Mouse (Mus musculus): Measurements from ENCODE around the gene Pde8b. TPM values are rescaled to one million over a fixed set of nuclear protein-coding genes. Genes with fewer than 3 reads are reported as not detected.

The Pde8b gene
- total and polyA plus RNA-seq, 2 experiments from 2014 or later, result 8.1 to 26.4 TPM

DNA sequence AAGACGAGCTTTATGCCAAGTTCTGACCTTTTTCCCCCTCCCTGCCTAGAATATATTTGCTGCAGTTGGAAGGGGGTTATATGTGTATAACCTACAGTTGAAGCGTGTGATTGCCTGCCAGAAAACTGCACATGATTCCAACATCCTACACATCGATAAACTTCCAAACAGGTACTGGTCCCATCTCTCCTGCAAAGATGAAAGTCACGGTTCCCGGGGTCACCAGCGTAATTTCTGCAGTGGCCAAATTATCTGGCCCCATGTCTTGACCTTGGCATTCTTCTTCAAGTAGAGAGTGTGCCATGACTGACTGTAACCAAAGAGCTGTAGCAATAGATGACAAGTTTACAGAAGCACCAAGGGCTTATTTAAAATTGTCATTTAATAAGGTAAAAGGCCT is 232.9 kb downstream of the Pde8b start:
- Histone ChIP-seq H3K27me3 (ENCODE audit: insufficient read depth, low read length) (no peaks in the 10 kb centered on the region), H3K4me2 (ENCODE audit: low read depth, low read length) (no peak overlapping the region), H3K27ac (no peak overlapping the region), H3K36me3 (ENCODE audit: insufficient read depth, low read length) (no peaks in the 10 kb centered on the region), H3K9ac (replicated peaks; ENCODE audit: low read length) (no peak overlapping the region), H3K9me3 (ENCODE audit: low read length) (no peaks in the 10 kb centered on the region), H3K4me1 (ENCODE audit: insufficient read depth, low read length) (no peaks in the 10 kb centered on the region), H3K4me3 (ENCODE audit: low read length) (no peak overlapping the region)
- ATAC-seq, result no peak
- no peak for DNase-seq (ENCODE audit: low spot score)
- TF ChIP-seq CTCF (IDR thresholded peaks at IDR 0.05; ENCODE audit: low read depth), result no peak
- WGBS, result 82% methylated on average over 6 of the region's 6 CpGs

DNA sequence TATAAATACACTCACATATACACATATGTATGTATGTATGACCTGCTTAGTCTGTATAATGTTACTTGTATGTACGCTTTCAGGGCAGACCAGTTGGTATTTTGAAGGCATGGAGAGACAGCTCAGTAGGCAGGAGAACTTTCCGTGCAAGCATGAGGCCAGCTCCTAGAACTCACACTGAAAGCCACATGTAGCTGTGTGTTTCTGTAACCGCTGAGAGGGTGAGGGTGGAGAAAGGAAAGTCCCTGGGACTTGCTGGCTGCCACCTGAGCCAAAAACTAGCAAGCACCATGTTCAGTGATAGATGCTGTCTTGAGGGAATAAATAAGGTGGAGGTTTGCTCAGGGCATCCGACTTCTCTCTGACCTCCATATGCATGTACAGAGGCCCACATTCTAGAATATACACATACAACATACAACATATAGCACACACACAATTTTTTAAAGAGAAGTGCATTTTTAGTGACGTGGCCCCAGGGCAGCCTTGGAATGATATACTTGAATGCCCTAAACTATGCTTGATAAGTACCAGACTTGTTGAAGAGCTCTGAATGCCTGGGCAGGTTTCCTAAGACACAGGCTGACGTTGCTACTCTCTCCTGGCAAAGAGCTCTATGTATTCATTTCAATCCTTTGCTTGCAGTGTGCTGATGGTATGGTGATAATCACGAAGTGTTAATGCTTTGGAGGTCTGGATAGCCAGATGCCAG is 238.4 kb downstream of the Pde8b start:
- 90% methylated on average over 7 of the region's 7 CpGs for WGBS
- H3K27me3 ChIP-seq (ENCODE audit: insufficient read depth, low read length), result no peaks in the 10 kb centered on the region

DNA sequence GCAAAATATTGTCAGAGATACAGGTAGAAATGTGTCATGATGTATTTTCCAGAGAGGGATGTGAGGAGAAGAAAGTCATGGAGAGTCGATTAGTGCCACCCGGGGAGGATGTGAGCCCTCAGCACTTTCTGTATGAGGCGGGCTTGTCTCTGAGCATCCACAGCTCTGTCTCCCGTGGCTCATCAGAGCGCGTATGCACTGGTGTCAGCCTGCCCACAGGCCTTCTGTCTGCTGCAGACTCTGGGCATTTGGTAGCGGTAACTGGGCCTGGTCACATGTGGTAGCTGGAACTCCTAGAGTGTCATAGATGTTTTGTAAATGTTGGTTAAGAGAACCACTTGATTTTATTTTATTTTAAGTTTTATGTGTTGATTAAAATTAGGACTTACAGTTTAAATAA is 240.9 kb downstream of the Pde8b start:
- Histone ChIP-seq H3K4me3 (ENCODE audit: low read length) (no peak overlapping the region), H3K36me3 (ENCODE audit: insufficient read depth, low read length) (no peaks in the 10 kb centered on the region), H3K4me1 (ENCODE audit: insufficient read depth, low read length) (no peaks in the 10 kb centered on the region), H3K9me3 (ENCODE audit: low read length) (no peaks in the 10 kb centered on the region), H3K4me2 (ENCODE audit: low read depth, low read length) (no peak overlapping the region), H3K27ac (no peak overlapping the region), H3K9ac (replicated peaks; ENCODE audit: low read length) (no peak overlapping the region), H3K27me3 (ENCODE audit: insufficient read depth, low read length) (no peaks in the 10 kb centered on the region)
- no peak for DNase-seq (ENCODE audit: low spot score)
- ATAC-seq, result no peak
- WGBS, result 88% methylated on average over 7 of the region's 7 CpGs
- TF ChIP-seq CTCF (IDR thresholded peaks at IDR 0.05; ENCODE audit: low read depth), result no peak

More for the DNA sequence above, 238.4 kb downstream of the Pde8b start:
- no peak overlapping the region for H3K27ac ChIP-seq
- TF ChIP-seq CTCF (IDR thresholded peaks at IDR 0.05; ENCODE audit: low read depth), result no peak
- no peak for ATAC-seq
- no peaks in the 10 kb centered on the region for H3K36me3 ChIP-seq (ENCODE audit: insufficient read depth, low read length)
- no peaks in the 10 kb centered on the region for H3K4me1 ChIP-seq (ENCODE audit: insufficient read depth, low read length)
- H3K9ac ChIP-seq (replicated peaks; ENCODE audit: low read length), result no peak overlapping the region
- no peaks in the 10 kb centered on the region for H3K9me3 ChIP-seq (ENCODE audit: low read length)
- H3K4me3 ChIP-seq (ENCODE audit: low read length), result no peak overlapping the region
- DNase-seq (ENCODE audit: low spot score), result no peak
- H3K4me2 ChIP-seq (ENCODE audit: low read depth, low read length), result no peak overlapping the region

DNA sequence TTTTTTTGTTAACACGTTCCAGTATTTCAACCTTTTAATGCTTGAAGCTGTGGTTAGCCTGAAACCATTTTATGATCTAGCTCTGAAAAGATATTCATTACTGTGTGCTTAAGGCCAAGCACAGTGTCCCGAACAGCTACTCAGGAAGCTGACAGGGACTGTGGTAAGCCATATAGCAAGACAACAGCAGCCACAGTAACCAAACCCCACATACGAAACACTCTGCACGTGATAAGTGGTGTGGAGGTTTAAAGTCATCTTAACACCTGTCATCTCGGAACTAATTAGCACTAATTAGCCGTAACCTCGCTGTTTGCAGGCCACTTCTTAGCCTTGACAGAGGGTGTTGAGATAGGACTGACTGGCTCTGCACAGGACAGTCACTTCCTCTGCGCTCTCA is 242.9 kb downstream of the Pde8b start:
- Histone ChIP-seq H3K9ac (replicated peaks; ENCODE audit: low read length) (no peak overlapping the region), H3K27ac (no peak overlapping the region), H3K9me3 (ENCODE audit: low read length) (no peaks in the 10 kb centered on the region), H3K4me3 (ENCODE audit: low read length) (no peak overlapping the region), H3K4me1 (ENCODE audit: insufficient read depth, low read length) (no peaks in the 10 kb centered on the region), H3K27me3 (ENCODE audit: insufficient read depth, low read length) (no peaks in the 10 kb centered on the region), H3K36me3 (ENCODE audit: insufficient read depth, low read length) (no peaks in the 10 kb centered on the region), H3K4me2 (ENCODE audit: low read depth, low read length) (no peak overlapping the region)
- ATAC-seq (no peak), DNase-seq (ENCODE audit: low spot score) (no peak)
- TF ChIP-seq CTCF (IDR thresholded peaks at IDR 0.05; ENCODE audit: low read depth), result no peak
- WGBS, result 70% methylated on average over 8 of the region's 8 CpGs

DNA sequence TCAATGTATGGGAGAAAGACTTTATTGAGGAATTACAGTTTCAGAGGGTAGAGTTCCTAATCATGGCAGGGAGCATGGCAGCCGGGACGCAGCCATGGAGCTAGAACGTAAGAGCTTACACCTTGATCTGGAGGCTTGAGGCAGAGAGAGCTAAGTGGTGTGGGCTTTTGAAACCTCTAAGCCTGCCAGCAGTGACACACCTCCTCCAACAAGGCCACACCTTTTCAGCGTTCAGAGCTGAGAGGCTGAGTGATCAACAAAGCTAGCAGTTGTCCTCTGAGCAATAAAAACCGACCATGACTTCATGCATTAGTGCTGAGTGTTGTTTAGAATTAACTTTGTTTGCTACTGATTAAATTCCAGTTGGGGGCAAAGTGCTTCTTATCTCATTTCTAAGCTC is 259.6 kb downstream of the Pde8b start:
- Histone ChIP-seq H3K9ac (replicated peaks; ENCODE audit: low read length) (no peak overlapping the region), H3K4me3 (ENCODE audit: low read length) (no peak overlapping the region), H3K4me2 (ENCODE audit: low read depth, low read length) (no peak overlapping the region), H3K36me3 (ENCODE audit: insufficient read depth, low read length) (no peaks in the 10 kb centered on the region), H3K4me1 (ENCODE audit: insufficient read depth, low read length) (no peaks in the 10 kb centered on the region), H3K27ac (no peak overlapping the region), H3K27me3 (ENCODE audit: insufficient read depth, low read length) (no peaks in the 10 kb centered on the region), H3K9me3 (ENCODE audit: low read length) (no peaks in the 10 kb centered on the region)
- no peak for DNase-seq (ENCODE audit: low spot score)
- ATAC-seq, result no peak
- no peak for TF ChIP-seq CTCF (IDR thresholded peaks at IDR 0.05; ENCODE audit: low read depth)
- 71% methylated on average over 5 of the region's 5 CpGs for WGBS

DNA sequence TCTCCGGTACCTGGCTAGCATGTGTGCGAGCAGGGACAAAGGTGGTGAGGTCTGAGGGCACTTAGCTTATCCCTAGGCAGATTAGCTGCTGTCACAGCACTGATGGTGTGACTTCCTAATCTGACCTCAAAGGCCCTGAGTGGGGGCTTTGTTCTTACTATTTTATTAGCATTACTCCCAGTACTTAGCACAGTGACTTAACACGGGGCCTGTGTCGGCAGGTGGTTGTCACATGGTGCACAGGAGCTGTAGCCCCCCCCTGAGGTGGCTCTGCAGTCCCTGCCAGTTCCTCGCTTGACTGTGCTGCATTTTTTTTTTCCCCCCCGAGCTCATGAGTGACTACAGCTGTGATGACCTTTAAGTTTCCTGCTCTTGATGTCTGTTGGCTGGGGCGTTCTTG is 271.1 kb downstream of the Pde8b start:
- H3K4me1 ChIP-seq (ENCODE audit: insufficient read depth, low read length), result no peaks in the 10 kb centered on the region; the same call in 1 of the 2 replicates
- no peak for ATAC-seq
- DNase-seq (ENCODE audit: low spot score), result no peak
- TF ChIP-seq CTCF (IDR thresholded peaks at IDR 0.05; ENCODE audit: low read depth), result no peak
- no peaks in the 10 kb centered on the region for H3K27me3 ChIP-seq (ENCODE audit: insufficient read depth, low read length)
- H3K4me3 ChIP-seq (ENCODE audit: low read length), result no peak overlapping the region
- no peak overlapping the region for H3K4me2 ChIP-seq (ENCODE audit: low read depth, low read length)
- no peaks in the 10 kb centered on the region for H3K36me3 ChIP-seq (ENCODE audit: insufficient read depth, low read length)
- 50% methylated on average over 7 of the region's 7 CpGs for WGBS
- H3K27ac ChIP-seq, result no peak overlapping the region
- no peak overlapping the region for H3K9ac ChIP-seq (replicated peaks; ENCODE audit: low read length)
- no peaks in the 10 kb centered on the region for H3K9me3 ChIP-seq (ENCODE audit: low read length)

Measured in hindbrain, postnatal 0 days (tissue).